Mouse (Mus musculus) gastrocnemius, postnatal 14 days (tissue): ENCODE measurements around the gene Med13. TPM values are rescaled to one million over a fixed set of nuclear protein-coding genes. Genes with fewer than 3 reads are reported as not detected.

Experiments
- DNase-seq: peaks from one replicate; pipeline ENCODE4 v3.0.0; 2021; ENCODE audit warnings: mixed read lengths
- intact Hi-C: fragments of 180-260 bp; cut with DNase I; formaldehyde crosslinking; loops from one replicate; pipeline ENCODE4 v1.15.1; 2025; ENCODE audit warnings: low total_unique reads
- long read RNA-seq, 2 experiments: library from polyadenylated mRNA; stranded (forward); transcript quantifications; one replicate each; pipeline ENCODE4 v2.0.0; 2021
- total RNA-seq, 2 experiments: library from RNA; stranded (reverse); gene quantifications; 2 replicates each; pipeline ENCODE4 v1.2.3; 2021

The Med13 gene
- 10 to 100 TPM; 33.6 to 35.2 TPM for total RNA-seq
- long read RNA-seq, experiment 1, partial matches to known transcripts = 2 of 3 reads
- long read RNA-seq, experiment 1, other reads (novel, unspliced or antisense) = 1 of 3 reads
- long read RNA-seq, experiment 2, partial matches to known transcripts = 3 of 3 reads
- long read RNA-seq, experiment 2, other reads (novel, unspliced or antisense) = 0 of 3 reads

DNA sequence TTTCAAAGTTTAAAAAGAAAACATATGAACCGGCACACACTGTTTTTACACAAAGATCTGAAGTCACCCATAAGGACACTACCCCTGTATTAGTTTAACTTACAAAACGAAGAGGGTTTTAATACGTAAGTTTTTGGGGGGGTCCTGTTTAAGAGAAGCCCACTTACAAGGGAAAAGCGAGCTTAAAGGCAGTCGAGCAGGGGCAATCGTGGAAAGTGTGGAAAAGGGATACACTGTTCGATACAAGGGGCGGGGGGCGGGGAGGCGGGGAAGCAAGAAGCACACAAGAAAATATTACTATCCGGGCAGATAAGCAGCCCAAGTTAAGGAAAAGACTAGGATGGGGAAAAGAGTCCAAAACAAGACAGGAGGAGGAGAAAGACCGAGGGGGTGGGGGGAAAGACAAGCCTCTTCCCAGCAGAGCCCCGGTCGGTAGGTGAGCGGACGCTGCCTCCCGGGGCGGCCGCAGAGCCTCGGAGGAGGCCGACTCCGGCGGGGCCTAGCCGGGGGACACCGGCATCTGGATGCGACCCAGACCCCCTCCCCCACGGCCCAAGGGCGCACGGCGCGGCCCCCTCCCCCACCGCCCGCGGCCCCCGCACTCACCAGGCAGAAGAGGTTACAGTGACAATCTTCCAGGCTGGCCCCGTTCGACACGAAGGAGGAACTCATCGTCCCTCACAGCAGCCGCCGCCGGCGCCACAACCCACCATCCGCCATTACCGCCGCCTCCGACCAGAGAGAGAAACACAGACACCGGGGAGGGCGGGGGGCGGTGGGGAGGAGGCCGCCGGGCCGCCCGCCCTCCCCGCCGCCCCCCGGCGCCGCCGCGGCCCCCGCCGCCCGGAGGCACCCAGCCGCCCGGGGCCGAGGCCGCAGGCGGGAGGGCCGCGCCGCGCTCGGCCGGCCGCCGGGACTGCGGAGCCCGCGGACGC lies at the start of gene Med13:
Gene Med13, minus strand, starts transcription at position 749 of the 935 bp plus-strand sequence.
- peak; percentile 47 for DNase-seq
- intact Hi-C loops = no loop called here

- no peak for DNase-seq
- intact Hi-C loops = no loop called here
Measured at GRCm38 (mm10) chr11:86404590-86404989, 47.2 kb upstream of the Med13 start.

DNA sequence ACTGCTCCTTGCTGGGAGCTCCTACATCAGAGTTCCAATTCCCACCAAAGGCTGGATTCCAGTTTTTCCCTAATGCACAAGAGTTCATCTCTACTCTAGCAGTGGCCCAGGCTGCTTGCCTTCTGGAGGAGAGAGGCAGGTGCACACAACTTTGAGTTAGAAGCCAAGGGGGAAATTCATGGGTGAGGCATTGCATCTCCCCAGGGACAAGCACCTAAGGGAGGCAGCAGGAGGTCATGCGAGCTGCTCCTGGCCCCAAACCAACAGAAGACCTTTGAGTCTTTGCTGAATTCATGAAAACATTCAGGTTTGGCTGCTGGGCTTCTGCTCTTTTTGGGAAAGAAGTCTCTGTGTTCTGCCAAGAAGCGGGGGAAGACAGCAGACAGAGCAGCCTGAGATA lies 46.4 kb upstream of the Med13 start:
- no peak for DNase-seq
- intact Hi-C loops = no loop called here

GRCm38 (mm10) chr11:86399241-86400107 lies 42.1 kb upstream of the Med13 start:
- no peak for DNase-seq
- intact Hi-C loops = no loop called here

DNA sequence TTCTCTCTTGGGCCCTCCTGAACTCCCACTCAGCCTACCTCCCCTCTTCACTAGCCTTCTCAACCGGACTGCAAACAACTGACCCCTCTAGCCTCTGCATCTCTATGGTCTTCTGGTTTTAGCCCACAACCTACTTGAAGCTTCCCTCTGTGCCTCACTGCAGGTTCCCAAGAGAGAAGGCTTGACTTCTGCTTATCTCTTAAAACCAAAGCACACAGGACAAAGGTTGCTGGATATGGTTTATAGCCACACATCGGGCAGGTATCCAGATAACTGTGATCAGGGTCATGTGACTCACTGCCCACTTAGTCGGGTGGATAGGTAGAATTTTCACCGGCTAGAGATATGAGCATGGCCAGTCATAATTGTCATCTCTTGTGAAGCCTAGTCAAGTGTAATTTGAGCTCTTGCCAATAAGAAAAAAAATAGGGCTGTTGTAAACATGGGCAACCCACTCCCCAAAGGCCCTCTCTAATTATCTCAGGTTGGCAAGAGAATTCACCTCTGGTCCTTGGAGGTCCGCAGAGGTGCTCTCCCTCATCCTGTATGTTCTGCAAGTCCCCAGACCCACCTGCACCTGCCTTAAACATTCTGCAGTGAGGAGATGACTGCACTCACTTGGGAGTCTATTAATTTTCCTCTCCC lies 39.7 kb upstream of the Med13 start:
- intact Hi-C loops = no loop called here
- DNase-seq = no peak

DNA sequence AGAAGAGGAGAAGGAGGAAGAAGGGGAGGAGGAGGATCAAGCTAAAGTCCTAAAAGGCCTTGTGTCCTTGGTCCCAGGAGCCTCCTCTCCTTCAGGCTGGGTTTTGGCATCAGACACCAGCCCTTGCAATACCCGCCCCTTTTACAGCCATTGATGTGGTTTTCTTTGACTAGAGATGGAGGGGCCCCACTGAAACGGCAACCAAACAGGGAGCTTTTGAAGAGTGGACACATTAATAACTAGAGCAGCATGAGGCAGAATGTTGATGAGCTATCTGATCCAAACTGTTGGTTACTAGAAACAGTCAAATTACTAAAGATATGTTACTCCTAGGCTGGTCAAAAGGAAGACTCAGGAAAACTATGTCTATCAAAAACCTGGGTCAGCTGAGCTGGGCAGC lies 39.1 kb upstream of the Med13 start:
- intact Hi-C loops = no loop called here
- DNase-seq = no peak

- peak; percentile 71 for DNase-seq
- intact Hi-C loops = no loop called here
Measured at GRCm38 (mm10) chr11:86395513-86396125, 38.2 kb upstream of the Med13 start.

DNA sequence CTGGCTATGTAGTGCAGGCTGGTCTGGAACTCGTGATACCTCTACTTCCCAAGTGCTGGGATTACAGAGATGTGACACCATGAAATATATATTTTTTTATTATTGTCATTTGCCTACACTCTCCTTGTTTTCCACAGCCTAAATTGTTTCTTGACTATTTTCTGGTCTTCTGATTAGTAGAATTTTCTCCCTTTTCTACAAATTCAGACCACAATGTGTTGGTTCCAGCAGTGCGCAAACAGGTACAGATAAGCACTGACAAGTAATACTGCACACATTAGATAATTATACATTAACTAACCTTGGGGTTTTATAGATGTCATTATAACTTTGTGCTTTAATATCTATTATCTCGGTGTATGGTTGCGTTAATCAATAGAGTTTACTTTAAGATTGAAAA lies 37.7 kb upstream of the Med13 start:
- no peak for DNase-seq
- intact Hi-C loops = no loop called here

- intact Hi-C loops = no loop called here
Measured at GRCm38 (mm10) chr11:86391687-86392086, 34.3 kb upstream of the Med13 start.

GRCm38 (mm10) chr11:86390308-86390707 lies 32.9 kb upstream of the Med13 start:
- DNase-seq = no peak
- intact Hi-C loops = no loop called here

More at GRCm38 (mm10) chr11:86391687-86392086, 34.3 kb upstream of the Med13 start:
- no peak for DNase-seq

GRCm38 (mm10) chr11:86389506-86389905 lies 32.1 kb upstream of the Med13 start:
- intact Hi-C loops = no loop called here
- no peak for DNase-seq

GRCm38 (mm10) chr11:86388821-86389480 lies 31.5 kb upstream of the Med13 start:
- no peak for DNase-seq
- intact Hi-C loops = no loop called here

DNA sequence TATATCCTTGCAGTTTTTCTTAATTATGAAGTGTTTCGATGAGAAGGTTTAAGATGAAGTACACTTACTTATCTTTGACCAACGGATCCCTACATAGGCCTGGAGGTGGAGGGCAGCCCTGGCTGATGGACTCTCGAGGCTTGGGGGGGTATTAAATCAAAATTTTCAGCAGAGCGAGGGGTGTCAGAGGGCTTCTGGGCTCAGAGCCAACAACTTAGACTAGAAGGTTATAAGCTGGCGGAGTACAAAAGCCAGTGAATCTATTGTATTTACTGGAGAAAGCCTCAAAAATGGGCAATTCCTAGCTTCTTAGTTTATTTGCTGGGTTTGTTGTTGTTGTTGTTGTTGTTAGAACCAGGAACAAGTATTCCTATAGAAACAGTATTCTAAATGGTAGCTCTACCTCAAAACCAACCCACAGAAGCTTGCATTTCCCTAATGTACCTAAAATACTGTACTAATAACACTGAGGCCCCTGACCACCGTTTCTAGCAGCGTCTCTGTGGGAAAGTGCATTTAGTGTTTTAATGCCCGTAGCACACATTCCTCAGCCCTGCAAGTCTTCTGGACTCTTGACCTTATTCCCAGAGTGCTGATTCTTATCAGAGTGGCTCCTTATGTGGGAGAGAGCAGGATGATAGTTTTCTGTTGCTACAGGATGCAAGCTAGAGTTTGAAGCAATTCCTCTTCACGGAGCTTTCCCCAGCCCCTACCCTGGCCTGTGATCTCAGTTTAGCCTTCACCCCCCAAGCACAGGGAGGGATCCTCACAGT lies 29.9 kb upstream of the Med13 start:
- intact Hi-C loops = no loop called here
- no peak for DNase-seq

GRCm38 (mm10) chr11:86386576-86386975 lies 29.2 kb upstream of the Med13 start:
- intact Hi-C loops = no loop called here
- no peak for DNase-seq

- no peak for DNase-seq
- intact Hi-C loops = no loop called here
Measured at GRCm38 (mm10) chr11:86385710-86386282, 28.4 kb upstream of the Med13 start.

DNA sequence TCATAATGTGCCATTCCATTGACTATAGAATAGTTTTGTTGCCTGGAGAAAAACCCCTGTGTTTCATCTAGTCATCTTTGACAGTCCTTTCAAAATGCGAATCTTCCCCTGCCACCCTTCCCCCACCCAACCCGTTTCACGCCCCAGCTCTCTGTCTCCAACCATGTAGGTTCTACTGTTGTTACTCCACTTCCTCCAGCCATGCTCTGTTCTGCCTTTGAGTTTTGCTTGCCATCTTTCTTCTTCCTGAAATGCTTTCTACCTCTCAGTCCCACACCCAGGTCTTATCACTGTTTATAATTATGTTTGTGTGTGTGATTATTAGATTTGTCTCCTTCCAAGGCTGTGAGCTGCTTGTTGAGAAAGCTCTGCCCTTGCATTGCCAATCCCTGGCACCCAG lies 26.7 kb upstream of the Med13 start:
- intact Hi-C loops = no loop called here
- no peak for DNase-seq

DNA sequence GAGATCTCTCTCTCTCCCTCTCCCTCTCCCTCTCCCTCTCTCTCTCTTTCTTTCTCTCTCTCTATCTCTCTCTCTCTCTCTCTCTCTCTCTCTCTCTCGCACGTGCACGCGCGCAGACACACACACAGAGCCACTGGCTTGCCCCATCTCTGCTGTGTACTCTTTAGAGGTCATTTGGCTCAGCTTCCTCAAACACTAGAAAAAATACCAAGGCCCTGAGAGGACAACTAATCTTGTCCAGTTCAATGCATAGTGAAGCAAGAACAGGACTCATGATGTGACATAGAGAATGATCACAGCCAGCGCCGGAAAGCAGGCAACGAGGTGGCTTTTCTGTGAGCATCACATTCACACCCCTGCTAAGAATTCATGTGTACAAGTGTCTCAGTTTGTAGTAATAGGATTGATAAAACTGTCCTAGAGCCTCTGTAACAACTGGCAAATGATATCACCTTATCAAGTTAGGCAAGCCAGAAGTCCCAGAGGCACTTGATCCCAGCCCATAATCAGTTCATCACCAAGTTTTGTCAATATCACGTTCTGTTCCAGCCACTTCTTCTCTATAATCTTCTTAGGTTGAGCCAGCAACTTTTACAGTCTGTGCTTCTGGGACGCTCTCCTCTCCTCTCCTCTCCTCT lies 25.2 kb upstream of the Med13 start:
- intact Hi-C loops = no loop called here
- no peak for DNase-seq
